8 mouse cellular contexts compared by ENCODE assay signal in genomic region chr14:120910320-120910719, GRCm38 (mm10). TPM values are rescaled to one million over a fixed set of nuclear protein-coding genes. Genes with fewer than 3 reads are reported as not detected.
DNase-seq lines count a peak whose midpoint lies in the region; ATAC-seq and TF ChIP-seq lines count a peak whose summit lies in the region.

No protein-coding gene starts in this region.

- peaks cover 10% of the 10 kb centered on the region for H3K36me3 ChIP-seq in E14TG2a.4 (ENCODE audit: insufficient read depth, low read length)
- no peaks in the 10 kb centered on the region for H3K36me3 ChIP-seq in midbrain, embryonic 15.5 days (replicated peaks)

- no peak for TF ChIP-seq CTCF in E14TG2a.4 (conservative IDR thresholded peaks at IDR 0.05; ENCODE audit: low read length)

- no peaks in the 10 kb centered on the region for H3K27me3 ChIP-seq in E14TG2a.4 (ENCODE audit: insufficient read depth, low read length)
- no peaks in the 10 kb centered on the region for H3K27me3 ChIP-seq in midbrain, embryonic 15.5 days (replicated peaks)

- 2% methylated on average over 18 of the region's 18 CpGs for WGBS in midbrain, embryonic 15.5 days

- H3K4me1 ChIP-seq in E14TG2a.4 (replicated peaks; ENCODE audit: low read depth, low read length): peaks cover 44% of the 10 kb centered on the region
- peaks cover 20% of the 10 kb centered on the region for H3K4me1 ChIP-seq in midbrain, embryonic 15.5 days

- H3K27ac ChIP-seq in midbrain, embryonic 15.5 days: peak overlapping the region; percentile 90

- no peaks in the 10 kb centered on the region for H3K9me3 ChIP-seq in E14TG2a.4 (ENCODE audit: low read length)
- no peaks in the 10 kb centered on the region for H3K9me3 ChIP-seq in midbrain, embryonic 15.5 days

- H3K4me2 ChIP-seq in midbrain, embryonic 15.5 days: peak overlapping the region; percentile 95

- peak; percentile 31 for DNase-seq in layer of hippocampus, adult 11-12 months (ENCODE audit: low spot score)
- no peak for DNase-seq in layer of hippocampus, adult 18-20 months (ENCODE audit: low spot score in 2 of 2)
- DNase-seq in adrenal gland, postnatal 25 days: peak; percentile 59
- peak; percentile 14 for DNase-seq in forelimb bud, embryonic 11.5 days (ENCODE audit: low read depth, low spot score)
- DNase-seq in left cerebral cortex, postnatal 25 days (ENCODE audit: low spot score in 2 of 2): peak; percentile 21 to 34
- no peak for DNase-seq in embryo, embryonic 10.5 days (ENCODE audit: low spot score)

- intact Hi-C loops in left cerebral cortex, postnatal 25 days (cut with DNase I): loop anchor here (2.0 to 5.0 kb wide), 2 partner anchors 43 to 78 kb away; no protein-coding TSS in a partner anchor

- peak; percentile 87 for ATAC-seq in midbrain, embryonic 15.5 days (replicated peaks)

- peak overlapping the region; percentile 90 for H3K4me3 ChIP-seq in E14TG2a.4 (replicated peaks; ENCODE audit: low read length)
- H3K4me3 ChIP-seq in midbrain, embryonic 15.5 days: peak overlapping the region; percentile 97

- peak overlapping the region; percentile 87 for H3K9ac ChIP-seq in midbrain, embryonic 15.5 days

RNA-seq across cellular contexts. Expression of gene Ipo5, which starts 0.7 kb away (rescaled TPM):
- total RNA-seq in layer of hippocampus, adult 18-20 months (2021): 100 to 1,000 TPM in 1 of 2 experiments, 10 to 100 TPM in 1; 97.1 to 102 TPM
- 83.9 and 89.9 TPM in 2 replicates for total RNA-seq in adrenal gland, postnatal 25 days (2021)
- total RNA-seq in left cerebral cortex, postnatal 25 days (2021): 100 to 1,000 TPM; 103 to 111 TPM
- 57.5 and 58.2 TPM in 2 replicates for polyA plus RNA-seq in midbrain, embryonic 15.5 days (2015; fragmentation: Nextera tagmentation; extraction: Ambion mirVana)

Comparison
In these comparisons a context has a peak if more than half of its experiments do, and no peak if none do; other contexts are left out.
1. DNase-seq: peak in layer of hippocampus, adult 11-12 months (single experiment), adrenal gland, postnatal 25 days (single experiment), forelimb bud, embryonic 11.5 days (single experiment) and left cerebral cortex, postnatal 25 days (2 of 2); none in layer of hippocampus, adult 18-20 months (0 of 2) and embryo, embryonic 10.5 days (single experiment).